Mouse (Mus musculus): Measurements from ENCODE around the gene Mettl23.
A peak's percentile ranks its signal among the peaks of the same experiment; 100 is the strongest.
"Not testable (repeated sequence)": the region's sequence is repeated elsewhere in the genome, so short reads cannot be mapped to it uniquely, and the experiment has no call there.

Mettl23 gene

GRCm38 (mm10) chr11:116818722-116819121, 24.4 kb upstream of the Mettl23 start:
- no peak for DNase-seq (ENCODE audit: low spot score in 2 of 2)

GRCm38 (mm10) chr11:116819932-116820593, 23.0 kb upstream of the Mettl23 start:
- DNase-seq (ENCODE audit: low spot score in 2 of 2), result no peak

GRCm38 (mm10) chr11:116821057-116821940, 21.8 kb upstream of the Mettl23 start:
- DNase-seq (ENCODE audit: low spot score in 2 of 2), result no peak

- no peak for DNase-seq (ENCODE audit: low spot score in 2 of 2)
Measured at GRCm38 (mm10) chr11:116822215-116822614, 20.9 kb upstream of the Mettl23 start.

GRCm38 (mm10) chr11:116822626-116823025, 20.5 kb upstream of the Mettl23 start:
- DNase-seq (ENCODE audit: low spot score in 2 of 2), result no peak

DNA sequence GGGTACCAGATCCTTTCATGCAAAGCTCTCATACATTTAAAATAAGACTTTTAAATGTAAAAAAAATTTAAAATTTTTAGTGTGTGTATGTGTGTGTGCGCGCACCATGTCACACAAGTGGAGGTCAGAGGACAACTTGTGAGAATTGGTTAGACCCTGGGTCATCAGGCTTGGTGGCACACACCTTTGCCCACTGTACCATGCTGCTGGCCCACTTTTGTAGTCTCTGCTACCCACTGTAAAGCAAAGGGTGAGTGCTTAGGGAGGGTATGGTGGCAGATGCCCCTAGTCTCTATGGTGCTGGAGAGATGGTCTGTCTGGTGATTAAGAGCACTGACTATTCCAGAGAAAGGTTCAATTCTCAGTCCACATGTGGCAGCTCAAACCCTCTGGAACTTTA, 19.8 kb upstream of the Mettl23 start:
- DNase-seq (ENCODE audit: low spot score in 2 of 2), result no peak

DNA sequence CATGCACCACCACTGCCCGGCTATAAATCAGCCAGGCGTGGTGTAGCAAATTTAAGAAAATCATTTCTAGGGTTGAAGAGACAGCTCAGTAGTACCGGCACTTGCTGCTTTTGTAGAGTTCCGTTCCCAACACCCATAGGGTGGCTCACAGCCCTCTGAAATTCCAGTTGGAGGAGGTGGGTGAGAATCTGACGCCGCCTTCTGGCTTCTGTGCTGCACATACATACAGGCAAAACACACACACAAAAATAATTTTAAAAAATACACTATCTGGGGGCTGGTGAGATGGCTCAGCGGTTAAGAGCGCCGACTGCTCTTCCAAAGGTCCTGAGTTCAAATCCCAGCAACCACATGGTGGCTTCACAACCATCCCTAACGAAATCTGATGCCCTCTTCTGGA, 19.2 kb upstream of the Mettl23 start:
- not testable (repeated sequence) for DNase-seq (ENCODE audit: low spot score in 2 of 2)

DNA sequence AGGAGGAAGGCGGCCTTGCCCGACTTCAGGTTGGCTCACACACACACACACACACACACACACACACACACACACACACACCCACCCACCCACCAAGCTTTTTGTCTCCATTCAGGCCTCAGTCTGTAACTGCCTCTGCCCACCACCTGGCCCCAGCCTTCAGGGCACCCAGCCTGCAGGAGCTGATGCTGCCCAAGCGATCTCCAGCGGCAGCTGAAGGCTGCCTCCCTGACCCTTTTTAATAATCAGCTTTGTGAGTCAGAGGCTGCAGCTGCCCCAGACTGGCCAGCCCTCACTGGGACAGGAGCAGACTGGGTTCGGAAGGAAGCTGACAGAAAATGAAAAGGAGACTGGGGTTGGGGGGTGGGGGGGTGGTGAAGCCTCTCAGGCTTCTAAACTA, 17.8 kb upstream of the Mettl23 start:
- DNase-seq (ENCODE audit: low spot score in 2 of 2), result no peak

DNA sequence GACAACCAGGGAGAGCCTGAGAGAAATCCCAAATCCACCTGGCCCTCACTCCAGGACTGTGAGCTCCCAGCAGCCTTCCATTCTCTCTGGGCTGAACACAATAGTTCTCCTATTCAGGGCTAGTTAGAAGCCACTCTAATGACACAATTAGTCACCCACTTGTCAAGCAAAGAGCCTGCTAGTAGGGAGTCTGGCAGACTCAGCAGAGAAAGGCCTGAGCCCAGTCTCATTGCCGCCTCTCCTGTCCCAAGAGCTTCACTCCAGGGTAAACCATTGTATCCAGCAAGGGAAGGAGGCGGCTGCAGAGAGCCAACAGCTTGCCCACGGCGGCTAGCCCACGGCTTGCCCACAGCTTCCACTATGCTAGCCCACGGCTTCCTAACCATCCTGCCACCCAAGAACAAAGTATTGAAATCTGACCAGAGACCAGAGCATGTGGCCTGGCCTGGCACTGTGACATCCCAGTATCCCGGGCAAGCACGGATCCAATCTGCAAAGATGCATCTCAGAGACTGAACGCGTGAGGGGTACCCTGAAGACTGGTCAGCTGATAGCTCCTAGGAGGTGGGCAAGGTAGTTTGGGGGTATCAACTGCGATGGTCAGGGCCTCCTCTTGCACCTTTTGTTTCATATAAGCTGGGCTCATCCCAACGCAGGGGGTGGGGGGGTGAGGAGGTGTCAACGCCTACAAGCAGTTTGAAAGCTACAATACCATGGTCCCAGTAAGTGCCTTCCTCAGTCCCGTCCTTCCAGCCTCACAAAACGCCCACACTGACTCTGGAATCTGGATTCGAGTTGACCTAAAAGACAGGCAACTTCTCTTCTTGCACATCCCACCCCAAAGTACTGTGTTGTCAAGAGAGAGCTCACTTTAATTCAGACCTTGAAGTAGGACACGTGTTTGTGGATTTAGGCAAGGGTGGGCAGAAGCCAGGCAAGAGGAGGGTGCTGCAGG, 16.3 kb upstream of the Mettl23 start:
- no peak for DNase-seq (ENCODE audit: low spot score in 2 of 2)

- peak in 1 of 2 experiments; percentile 53 for DNase-seq (ENCODE audit: low spot score in 2 of 2)
Measured at GRCm38 (mm10) chr11:116827534-116828165, 15.4 kb upstream of the Mettl23 start, which contains the start of gene Mxra7. Gene Mxra7, minus strand, starts transcription at chr11:116828046.

- DNase-seq (ENCODE audit: low spot score in 2 of 2), result no peak
Measured at GRCm38 (mm10) chr11:116832172-116832685, 10.8 kb upstream of the Mettl23 start.

- DNase-seq (ENCODE audit: low spot score in 2 of 2), result no peak
Measured at GRCm38 (mm10) chr11:116834954-116835353, 8.1 kb upstream of the Mettl23 start.

- no peak for DNase-seq (ENCODE audit: low spot score in 2 of 2)
Measured at GRCm38 (mm10) chr11:116836283-116836682, 6.8 kb upstream of the Mettl23 start.

GRCm38 (mm10) chr11:116837441-116837840, 5.6 kb upstream of the Mettl23 start:
- DNase-seq (ENCODE audit: low spot score in 2 of 2), result no peak

DNA sequence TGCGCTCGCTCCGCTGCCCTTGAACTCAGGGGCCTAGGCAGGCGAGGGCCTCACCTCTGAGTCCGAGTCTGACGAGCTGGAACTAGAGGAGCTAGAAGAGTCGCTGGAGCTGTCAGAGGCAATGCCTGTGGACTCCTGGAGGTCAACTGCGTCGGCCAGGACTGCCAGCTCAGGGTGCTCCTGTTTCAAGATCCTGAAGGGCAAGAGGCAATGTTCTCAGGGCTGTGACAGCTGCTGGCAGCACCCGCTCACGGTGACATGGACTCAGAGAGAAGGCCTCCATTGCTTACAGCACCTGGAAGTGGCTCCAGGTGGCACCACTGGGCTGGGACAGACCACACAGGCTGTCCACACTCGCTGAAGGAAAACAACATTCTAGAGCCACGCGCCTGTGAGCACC, 4.1 kb upstream of the Mettl23 start:
- DNase-seq (ENCODE audit: low spot score in 2 of 2), result no peak

DNA sequence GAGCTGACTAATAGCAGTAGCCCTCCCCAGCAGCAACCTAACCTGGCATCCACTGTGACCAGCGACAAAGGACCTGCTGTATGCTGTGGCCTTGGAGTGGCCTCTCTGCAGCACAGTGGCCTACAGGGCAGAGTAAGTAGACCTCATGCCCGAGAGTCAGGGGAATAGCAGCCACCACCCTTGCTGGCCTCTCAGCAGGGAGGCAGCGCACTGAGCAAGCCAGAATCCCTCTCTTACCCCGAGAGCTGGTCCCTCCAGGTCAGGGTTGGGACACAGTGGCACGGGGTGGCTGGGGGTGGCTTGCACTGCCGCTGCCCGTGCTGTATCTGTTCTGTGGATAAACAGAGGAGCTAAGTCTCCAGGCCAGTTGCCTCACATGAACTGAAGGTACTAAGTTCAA, 3.5 kb upstream of the Mettl23 start:
- DNase-seq (ENCODE audit: low spot score in 2 of 2), result no peak

DNA sequence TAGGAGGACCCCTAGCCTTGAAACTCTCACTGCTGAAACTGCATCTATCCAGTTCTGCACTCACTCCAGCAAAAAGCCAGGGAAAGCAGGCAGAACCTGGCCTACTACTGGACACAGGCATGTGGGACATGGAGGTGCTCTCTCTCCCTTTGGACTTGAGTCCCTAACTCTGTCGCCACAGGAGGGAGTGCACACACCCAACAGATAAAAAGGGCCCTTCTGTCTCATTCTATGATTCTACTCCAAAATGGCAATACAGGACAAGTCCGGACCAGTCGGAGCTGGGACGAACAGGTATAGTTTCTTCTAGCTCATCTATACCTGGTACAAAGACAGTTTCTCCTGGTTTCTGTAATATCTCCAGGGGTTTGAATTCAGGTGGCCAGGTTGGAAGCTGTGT, 2.3 kb upstream of the Mettl23 start:
- DNase-seq (ENCODE audit: low spot score in 2 of 2), result no peak

DNA sequence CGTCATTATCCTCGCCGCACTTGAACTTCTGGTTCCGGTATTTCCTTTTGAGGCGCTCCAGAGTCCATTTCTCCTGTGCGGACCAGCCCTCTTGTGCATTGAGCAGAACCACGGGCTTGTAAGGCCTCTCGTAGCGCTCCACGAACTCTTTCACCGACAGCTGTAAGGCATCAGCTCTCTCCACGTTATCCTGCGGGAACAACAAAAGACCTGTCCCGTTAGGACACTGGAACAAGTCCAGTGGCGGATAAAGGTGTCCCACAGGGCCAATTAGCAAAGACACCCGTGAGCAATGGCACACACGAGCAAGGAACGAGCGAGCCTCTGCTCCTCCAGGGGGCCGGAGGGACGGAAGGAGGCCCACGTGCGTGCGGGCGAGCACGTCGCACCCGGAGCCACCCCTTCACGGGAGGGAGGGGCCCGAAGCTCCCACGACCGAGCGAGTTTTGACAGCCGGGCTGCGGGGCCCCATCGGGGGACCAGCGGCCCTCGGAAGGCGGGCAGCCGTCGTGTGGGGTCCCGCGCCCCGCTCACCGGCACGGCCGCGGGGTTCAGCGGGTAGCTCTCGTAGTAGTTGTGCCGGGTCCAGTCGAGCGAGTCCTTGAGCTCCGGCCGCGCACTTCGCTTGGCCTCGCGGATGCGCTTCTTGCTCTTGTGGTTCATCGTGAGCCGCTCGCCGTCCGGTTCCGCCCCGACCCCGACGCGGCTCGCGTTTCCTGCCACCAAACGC, 382 bp upstream of the Mettl23 start:
- DNase-seq (ENCODE audit: low spot score in 2 of 2), result peak; percentile 59 to 64

- DNase-seq (ENCODE audit: low spot score in 2 of 2), result no peak
Measured at GRCm38 (mm10) chr11:116846593-116847181, 3.6 kb downstream of the Mettl23 start.
